Mouse (Mus musculus) MEL (cell line): ENCODE results near the gene Ppfibp1. TPM values are rescaled to one million over a fixed set of nuclear protein-coding genes. Genes with fewer than 3 reads are reported as not detected.

Experiments
- DNase-seq: peaks from one replicate; pipeline ENCODE4 v3.0.0; 2011; ENCODE audit warnings: low read depth, low spot score
- H3K27ac ChIP-seq: 2 replicates; pipeline ENCODE4 v1.5.1; 2012; ENCODE audit warnings: low read depth, mild to moderate bottlenecking, control low read depth, low read length, moderate library complexity; ENCODE audit not compliant: control insufficient read depth
- H3K27me3 ChIP-seq, 2 experiments: fragments of 150-350 bp in 1 of 2; sonication (generic) in 1 of 2; 2 replicates each; pipeline ENCODE4 v1.6.1; 2012; ENCODE audit warnings: low read length in 2 of 2, mild to moderate bottlenecking in 2 of 2, improper control_type of control experiment in 1 of 2, moderate library complexity in 1 of 2; ENCODE audit not compliant: insufficient read depth in 2 of 2, control insufficient read depth in 1 of 2
- H3K36me3 ChIP-seq, 2 experiments: 2 replicates each; pipeline ENCODE4 v1.6.1; 2012 to 2014; ENCODE audit warnings: low read length in 2 of 2, improper control_type of control experiment in 1 of 2, inconsistent platforms in 1 of 2, mild to moderate bottlenecking in 1 of 2; ENCODE audit not compliant: insufficient read depth in 2 of 2, control insufficient read depth in 1 of 2
- H3K4me1 ChIP-seq, 2 experiments: fragments of 150-350 bp in 1 of 2; sonication (generic) in 1 of 2; 2 replicates each; pipeline ENCODE4 v1.6.1; 2012; ENCODE audit warnings: low read length in 2 of 2, improper control_type of control experiment in 1 of 2, mild to moderate bottlenecking in 1 of 2; ENCODE audit not compliant: insufficient read depth in 2 of 2, control insufficient read depth in 1 of 2
- H3K4me3 ChIP-seq, 2 experiments: fragments of 150-350 bp in 1 of 2; sonication (generic) in 1 of 2; 2 replicates each; pipeline ENCODE4 v1.5.1; 2012; ENCODE audit warnings: low read depth in 2 of 2, low read length in 2 of 2, mild to moderate bottlenecking in 2 of 2, moderate library complexity in 2 of 2, control low read depth in 1 of 2, improper control_type of control experiment in 1 of 2; ENCODE audit not compliant: control insufficient read depth in 1 of 2, insufficient read depth in 1 of 2
- H3K79me2 ChIP-seq: 2 replicates; pipeline ENCODE4 v1.6.1; 2012; ENCODE audit warnings: mild to moderate bottlenecking, low read length, moderate library complexity; ENCODE audit not compliant: control insufficient read depth, poor library complexity, insufficient read depth
- H3K9ac ChIP-seq: 2 replicates; pipeline ENCODE4 v1.6.1; 2012; ENCODE audit warnings: low read depth, mild to moderate bottlenecking, control low read depth, low read length, moderate library complexity; ENCODE audit not compliant: control insufficient read depth, poor library complexity, severe bottlenecking
- H3K9me3 ChIP-seq: fragments of 150-350 bp; sonication (generic); replicated peaks from 2 replicates; pipeline ENCODE4 v1.6.1; 2012; ENCODE audit warnings: mild to moderate bottlenecking, low read length, improper control_type of control experiment, moderate library complexity; ENCODE audit not compliant: insufficient read depth
- BHLHE40 ChIP-seq: IDR thresholded peaks from 2 replicates; pipeline ENCODE4 v1.6.1; 2012; ENCODE audit warnings: low read depth, mild to moderate bottlenecking, inconsistent platforms, low read length, improper control_type of control experiment, borderline replicate concordance
- CHD1 ChIP-seq: IDR thresholded peaks from 2 replicates; pipeline ENCODE4 v1.6.1; 2012; ENCODE audit warnings: low read depth, mild to moderate bottlenecking, inconsistent platforms, low read length, improper control_type of control experiment
- CHD2 ChIP-seq: IDR thresholded peaks from 2 replicates; pipeline ENCODE4 v1.6.1; 2011; ENCODE audit warnings: low read length, improper control_type of control experiment
- CTCF ChIP-seq, 3 experiments: IDR thresholded peaks in 2 of 3; conservative IDR thresholded peaks in 1 of 3; 2 replicates each; pipeline ENCODE4 v1.5.1; 2011 to 2012; ENCODE audit warnings: low read length in 3 of 3, low read depth in 2 of 3, mild to moderate bottlenecking in 2 of 3, improper control_type of control experiment in 1 of 3, inconsistent platforms in 1 of 3, mixed read lengths in 1 of 3, moderate library complexity in 1 of 3; ENCODE audit not compliant: control insufficient read depth in 1 of 3, insufficient read depth in 1 of 3, poor library complexity in 1 of 3, severe bottlenecking in 1 of 3
- E2F4 ChIP-seq: IDR thresholded peaks from 2 replicates; pipeline ENCODE4 v1.6.1; 2011; ENCODE audit warnings: low read depth, low read length, improper control_type of control experiment, borderline replicate concordance
- ELF1 ChIP-seq: IDR thresholded peaks from 2 replicates; pipeline ENCODE4 v1.6.1; 2014; ENCODE audit warnings: low read depth, mild to moderate bottlenecking, inconsistent platforms, low read length, improper control_type of control experiment, moderate library complexity
- EP300 ChIP-seq, 2 experiments: IDR thresholded peaks; 2 replicates each; pipeline ENCODE4 v1.6.1; 2011; ENCODE audit warnings: improper control_type of control experiment in 2 of 2, low read length in 2 of 2, low read depth in 1 of 2, mild to moderate bottlenecking in 1 of 2
- ETS1 ChIP-seq: IDR thresholded peaks from 2 replicates; pipeline ENCODE4 v1.6.1; 2012; ENCODE audit warnings: low read depth, mild to moderate bottlenecking, inconsistent platforms, low read length, improper control_type of control experiment, moderate library complexity
- HCFC1 ChIP-seq: IDR thresholded peaks from 2 replicates; pipeline ENCODE4 v1.6.1; 2012; ENCODE audit warnings: low read depth, mild to moderate bottlenecking, inconsistent platforms, low read length, improper control_type of control experiment, moderate library complexity
- KAT2A ChIP-seq: conservative IDR thresholded peaks from 2 replicates; pipeline ENCODE4 v1.6.1; 2012; ENCODE audit warnings: low read depth, low read length, improper control_type of control experiment, inconsistent platforms
- MAFK ChIP-seq: IDR thresholded peaks from 2 replicates; pipeline ENCODE4 v1.6.1; 2011; ENCODE audit warnings: low read depth, mild to moderate bottlenecking, low read length, improper control_type of control experiment, borderline replicate concordance
- MAZ ChIP-seq: IDR thresholded peaks from 2 replicates; pipeline ENCODE4 v1.6.1; 2012; ENCODE audit warnings: low read depth, mild to moderate bottlenecking, inconsistent platforms, low read length, improper control_type of control experiment
- MEF2A ChIP-seq: IDR thresholded peaks from 2 replicates; pipeline ENCODE4 v1.6.1; 2014; ENCODE audit warnings: low read depth, mild to moderate bottlenecking, inconsistent platforms, low read length, improper control_type of control experiment; ENCODE audit not compliant: poor library complexity, insufficient replicate concordance, severe bottlenecking; ENCODE audit errors: extremely low read depth
- MYC ChIP-seq: IDR thresholded peaks from 2 replicates; pipeline ENCODE4 v1.6.1; 2011; ENCODE audit warnings: low read depth, mild to moderate bottlenecking, low read length, improper control_type of control experiment, moderate library complexity
- NELFE ChIP-seq: IDR thresholded peaks from 2 replicates; pipeline ENCODE4 v1.6.1; 2011; ENCODE audit warnings: low read depth, low read length, improper control_type of control experiment
- NRF1 ChIP-seq: IDR thresholded peaks from 2 replicates; pipeline ENCODE4 v1.6.1; 2014; ENCODE audit warnings: low read depth, mild to moderate bottlenecking, inconsistent platforms, low read length, improper control_type of control experiment, moderate library complexity; ENCODE audit not compliant: poor library complexity, insufficient read depth, severe bottlenecking
- POLR2A ChIP-seq, 2 experiments: IDR thresholded peaks; 2 replicates each; pipeline ENCODE4 v1.6.1; 2011 to 2012; ENCODE audit warnings: low read length in 2 of 2, mild to moderate bottlenecking in 2 of 2, control low read depth in 1 of 2, improper control_type of control experiment in 1 of 2, low read depth in 1 of 2, moderate library complexity in 1 of 2; ENCODE audit not compliant: control insufficient read depth in 1 of 2, insufficient read depth in 1 of 2, poor library complexity in 1 of 2
- POLR2AphosphoS2 ChIP-seq: IDR thresholded peaks from 2 replicates; pipeline ENCODE4 v1.6.1; 2011; ENCODE audit warnings: low read length, improper control_type of control experiment
- POLR2AphosphoS5 ChIP-seq: IDR thresholded peaks from 2 replicates; pipeline ENCODE4 v1.6.1; 2012; ENCODE audit warnings: low read depth, borderline replicate concordance, mild to moderate bottlenecking, inconsistent platforms, low read length, moderate library complexity, mixed read lengths
- RAD21 ChIP-seq: IDR thresholded peaks from 2 replicates; pipeline ENCODE4 v1.6.1; 2011; ENCODE audit warnings: mild to moderate bottlenecking, low read depth, low read length, improper control_type of control experiment
- SIN3A ChIP-seq: IDR thresholded peaks from 2 replicates; pipeline ENCODE4 v1.6.1; 2012; ENCODE audit warnings: low read length, improper control_type of control experiment, inconsistent platforms
- SMC3 ChIP-seq: IDR thresholded peaks from 2 replicates; pipeline ENCODE4 v1.6.1; 2011; ENCODE audit warnings: low read depth, low read length, improper control_type of control experiment
- TAL1 ChIP-seq: IDR thresholded peaks from 2 replicates; pipeline ENCODE4 v1.6.1; 2012; ENCODE audit warnings: mild to moderate bottlenecking, inconsistent platforms, low read length, moderate library complexity, mixed read lengths
- UBTF ChIP-seq: IDR thresholded peaks from 2 replicates; pipeline ENCODE4 v1.6.1; 2012; ENCODE audit warnings: low read depth, mild to moderate bottlenecking, inconsistent platforms, low read length, improper control_type of control experiment, moderate library complexity, borderline replicate concordance; ENCODE audit not compliant: insufficient read depth
- USF1 ChIP-seq: IDR thresholded peaks from 2 replicates; pipeline ENCODE4 v1.6.1; 2014; ENCODE audit warnings: low read depth, mild to moderate bottlenecking, inconsistent platforms, low read length, improper control_type of control experiment, moderate library complexity
- ZC3H11A ChIP-seq: IDR thresholded peaks from 2 replicates; pipeline ENCODE4 v1.6.1; 2012; ENCODE audit warnings: low read depth, mild to moderate bottlenecking, inconsistent platforms, low read length, improper control_type of control experiment
- ZKSCAN1 ChIP-seq: IDR thresholded peaks from 2 replicates; pipeline ENCODE4 v1.6.1; 2012; ENCODE audit warnings: low read depth, mild to moderate bottlenecking, inconsistent platforms, low read length, improper control_type of control experiment, moderate library complexity
- polyA plus RNA-seq, 2 experiments: library from polyadenylated mRNA; stranded (reverse) in 1 of 2; unstranded in 1 of 2; fragments of >175 nt in 1 of 2; fragments of >200 nt in 1 of 2; gene quantifications; 2 replicates each; pipeline versions ENCODE4 v1.2.1 to v1.2.4; 2012; ENCODE audit warnings: low replicate concordance in 2 of 2, low read depth in 1 of 2; ENCODE audit not compliant: insufficient read length in 2 of 2, insufficient read depth in 1 of 2, missing spikeins in 1 of 2
- total RNA-seq: library from RNA; depleted of rRNA; stranded (reverse); fragments of 300-350 nt; gene quantifications from 2 replicates; pipeline ENCODE4 v1.2.3, GENCODE M21; 2012

The Ppfibp1 gene
- total and polyA plus RNA-seq, 3 experiments = 12.2 to 14.6 TPM; not detected in 1

DNA sequence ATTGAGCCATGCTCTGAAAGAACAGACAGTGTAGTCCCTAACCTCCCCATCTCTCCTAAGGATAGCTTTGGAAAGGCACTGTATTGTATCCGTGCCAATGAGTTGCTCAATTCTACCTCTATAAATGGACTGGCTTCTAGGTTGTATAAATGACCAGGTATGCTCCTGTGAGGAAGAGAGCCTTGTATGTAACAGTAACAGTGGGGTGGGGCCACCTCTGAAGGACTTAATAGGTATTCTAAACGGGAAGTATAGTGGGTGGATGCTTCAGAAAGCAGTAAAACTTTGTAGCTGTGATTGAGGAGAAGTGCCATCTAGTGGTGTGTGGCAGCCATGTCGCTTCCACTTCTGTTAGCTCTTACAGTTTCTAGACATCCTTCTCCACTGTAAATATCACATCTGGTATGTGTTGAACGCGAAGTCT is 90.4 kb downstream of the Ppfibp1 start:
- Histone ChIP-seq H3K36me3 (no peaks in the 10 kb centered on the region; a peak in 1 of 4 replicates), H3K27ac (no peak overlapping the region), H3K79me2 (no peaks in the 10 kb centered on the region), H3K9ac (no peak overlapping the region), H3K27me3 (no peaks in the 10 kb centered on the region), H3K4me3 (no peak overlapping the region), H3K9me3 (no peaks in the 10 kb centered on the region), H3K4me1 (no peaks in the 10 kb centered on the region)
- peak; percentile 60 to 79 (median 64) for TF ChIP-seq CTCF (IDR thresholded peaks at IDR 0.05 in 2 of 3, conservative IDR thresholded peaks at IDR 0.05 in 1 of 3; ENCODE audit: control insufficient read depth in 1 of 3, insufficient read depth in 1 of 3, low read depth in 2 of 3, low read length in 3 of 3, poor library complexity in 1 of 3, severe bottlenecking in 1 of 3)
- TF ChIP-seq SIN3A = no peak
- no peak for TF ChIP-seq MEF2A
- no peak for TF ChIP-seq POLR2A (IDR thresholded peaks at IDR 0.05; ENCODE audit: control insufficient read depth in 1 of 2, insufficient read depth in 1 of 2, low read depth in 1 of 2, low read length in 2 of 2, poor library complexity in 1 of 2)
- TF ChIP-seq ZC3H11A = peak; percentile 62
- peak; percentile 87 for TF ChIP-seq SMC3
- TF ChIP-seq NELFE = no peak
- TF ChIP-seq MAFK = no peak
- no peak for TF ChIP-seq ETS1
- no peak for TF ChIP-seq KAT2A
- no peak for TF ChIP-seq CHD1
- TF ChIP-seq RAD21 = peak; percentile 72
- no peak for TF ChIP-seq TAL1
- no peak for TF ChIP-seq POLR2AphosphoS2
- peak; percentile 62 for DNase-seq

DNA sequence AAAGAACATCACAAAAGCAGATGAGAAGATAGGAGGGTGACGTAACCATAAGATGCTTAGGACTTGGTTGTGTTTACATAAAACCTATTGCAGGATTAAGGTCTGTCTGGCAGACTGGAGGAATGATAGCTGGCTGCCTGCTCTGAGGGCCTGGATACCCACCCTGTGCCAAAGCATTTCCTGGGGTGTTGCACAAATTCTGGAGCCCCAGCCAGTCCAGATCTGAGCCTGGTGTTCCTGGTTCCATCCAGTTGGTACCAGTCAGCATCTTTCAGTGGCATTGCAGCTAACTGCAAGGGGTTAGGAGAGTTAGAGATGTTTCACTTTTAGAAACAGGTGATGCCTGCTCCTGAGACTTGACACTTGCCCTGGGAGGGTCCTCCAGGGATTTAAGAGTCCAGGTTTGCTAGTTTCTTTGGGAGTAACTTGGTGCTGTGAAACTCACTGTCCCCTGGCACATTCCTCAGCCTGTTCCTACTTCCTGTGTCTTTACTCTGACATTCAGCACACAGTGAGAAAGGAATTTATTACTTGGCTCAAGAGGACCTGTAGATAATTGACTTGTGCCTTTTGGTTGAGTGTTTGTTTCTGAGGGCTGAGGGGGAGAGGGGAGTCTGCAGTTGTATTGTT is 90.9 kb downstream of the Ppfibp1 start:
- H3K4me3 ChIP-seq = no peak overlapping the region
- H3K36me3 ChIP-seq = no peaks in the 10 kb centered on the region; a peak in 1 of 4 replicates
- H3K27me3 ChIP-seq = no peaks in the 10 kb centered on the region
- no peaks in the 10 kb centered on the region for H3K79me2 ChIP-seq
- TF ChIP-seq SMC3 (no peak), RAD21 (no peak), POLR2AphosphoS2 (no peak), HCFC1 (no peak), E2F4 (no peak), EP300 (IDR thresholded peaks at IDR 0.05; ENCODE audit: low read depth in 1 of 2, low read length in 2 of 2) (no peak), MYC (no peak), USF1 (no peak), UBTF (no peak), ZKSCAN1 (no peak), CHD2 (no peak), TAL1 (no peak), BHLHE40 (no peak), NRF1 (no peak), POLR2AphosphoS5 (no peak), MAZ (no peak), ELF1 (no peak), MEF2A (no peak)
- no peaks in the 10 kb centered on the region for H3K4me1 ChIP-seq
- H3K9me3 ChIP-seq = no peaks in the 10 kb centered on the region
- DNase-seq = no peak
- H3K9ac ChIP-seq = no peak overlapping the region
- no peak overlapping the region for H3K27ac ChIP-seq
